Mouse (Mus musculus): ENCODE results near the gene Rabggta. TPM values are rescaled to one million over a fixed set of nuclear protein-coding genes. Genes with fewer than 3 reads are reported as not detected.
"Not testable (repeated sequence)": the region's sequence is repeated elsewhere in the genome, so short reads cannot be mapped to it uniquely, and the experiment has no call there.

Gene Rabggta
- polyA plus RNA-seq, 1 experiment = 64.1 TPM

GRCm38 (mm10) chr14:55762001-55762821 is 40.1 kb upstream of the Rabggta start:
- peak; percentile 46 to 57 for DNase-seq

GRCm38 (mm10) chr14:55761163-55761562 is 39.1 kb upstream of the Rabggta start, which contains the start of gene Ltb4r2:
TSS of gene Ltb4r2 (plus strand) at chr14:55761428.
- 91% methylated on average over 6 of the region's 6 CpGs for WGBS
- 0 out of 2 replicates have a peak, but pooled peaks cover 2% of the 10 kb centered on the region for H3K4me1 ChIP-seq (ENCODE audit: control insufficient read depth, insufficient read depth, low read length)
- no peak within 1 kb of the TSS for H3K27ac ChIP-seq (ENCODE audit: insufficient read depth, low read length)
- H3K27me3 ChIP-seq (ENCODE audit: control insufficient read depth, insufficient read depth, low read length) = no peaks in the 10 kb centered on the region
- TF ChIP-seq POLR2A (IDR thresholded peaks at IDR 0.05; ENCODE audit: borderline replicate concordance, insufficient read depth, low read length) (no peak), CTCF (IDR thresholded peaks at IDR 0.05; ENCODE audit: borderline replicate concordance, insufficient read depth, low read depth, low read length) (no peak)
- H3K4me3 ChIP-seq (replicated peaks; ENCODE audit: insufficient read depth, low read depth, low read length) = peak within 1 kb of the TSS; percentile 43
- no peak for DNase-seq

More at GRCm38 (mm10) chr14:55762001-55762821, 40.1 kb upstream of the Rabggta start:
- Histone ChIP-seq H3K27me3 (ENCODE audit: control insufficient read depth, insufficient read depth, low read length) (no peaks in the 10 kb centered on the region), H3K4me3 (replicated peaks; ENCODE audit: insufficient read depth, low read depth, low read length) (peak overlapping the region; percentile 43), H3K27ac (ENCODE audit: insufficient read depth, low read length) (no peak overlapping the region), H3K4me1 (ENCODE audit: control insufficient read depth, insufficient read depth, low read length) (peaks cover 5% of the 10 kb centered on the region; the same call in 1 of the 2 replicates)
- WGBS = 2% methylated on average over 77 of the region's 77 CpGs
- TF ChIP-seq POLR2A (IDR thresholded peaks at IDR 0.05; ENCODE audit: borderline replicate concordance, insufficient read depth, low read length) (no peak), CTCF (IDR thresholded peaks at IDR 0.05; ENCODE audit: borderline replicate concordance, insufficient read depth, low read depth, low read length) (peak; percentile 22; the same call in 1 of the 2 replicates)

- WGBS = 2% methylated on average over 6 of the region's 6 CpGs
- H3K4me3 ChIP-seq (replicated peaks; ENCODE audit: insufficient read depth, low read depth, low read length); H3K4me1 ChIP-seq (ENCODE audit: control insufficient read depth, insufficient read depth, low read length); H3K27ac ChIP-seq (ENCODE audit: insufficient read depth, low read length); H3K27me3 ChIP-seq (ENCODE audit: control insufficient read depth, insufficient read depth, low read length): not testable (repeated sequence)
- peak; percentile 53 for TF ChIP-seq CTCF (IDR thresholded peaks at IDR 0.05; ENCODE audit: borderline replicate concordance, insufficient read depth, low read depth, low read length)
- DNase-seq = peak; percentile 77 to 88
Measured at GRCm38 (mm10) chr14:55760156-55760555, 38.1 kb upstream of the Rabggta start.

- 17% methylated on average over 8 of the region's 8 CpGs for WGBS
- no peak within 1 kb of the TSS for H3K27ac ChIP-seq (ENCODE audit: insufficient read depth, low read length)
- 0 out of 2 replicates have a peak, but pooled peaks cover 2% of the 10 kb centered on the region for H3K4me1 ChIP-seq (ENCODE audit: control insufficient read depth, insufficient read depth, low read length)
- no peak within 1 kb of the TSS for H3K4me3 ChIP-seq (replicated peaks; ENCODE audit: insufficient read depth, low read depth, low read length)
- DNase-seq = peak; percentile 36 to 39
- TF ChIP-seq CTCF (IDR thresholded peaks at IDR 0.05; ENCODE audit: borderline replicate concordance, insufficient read depth, low read depth, low read length) = peak; percentile 53; the same call in 1 of the 2 replicates
- no peak for TF ChIP-seq POLR2A (IDR thresholded peaks at IDR 0.05; ENCODE audit: borderline replicate concordance, insufficient read depth, low read length)
- no peaks in the 10 kb centered on the region for H3K27me3 ChIP-seq (ENCODE audit: control insufficient read depth, insufficient read depth, low read length)
Measured at GRCm38 (mm10) chr14:55758363-55758784, 36.3 kb upstream of the Rabggta start, which contains the start of gene Cideb. TSS of gene Cideb (minus strand) at chr14:55758458.

DNA sequence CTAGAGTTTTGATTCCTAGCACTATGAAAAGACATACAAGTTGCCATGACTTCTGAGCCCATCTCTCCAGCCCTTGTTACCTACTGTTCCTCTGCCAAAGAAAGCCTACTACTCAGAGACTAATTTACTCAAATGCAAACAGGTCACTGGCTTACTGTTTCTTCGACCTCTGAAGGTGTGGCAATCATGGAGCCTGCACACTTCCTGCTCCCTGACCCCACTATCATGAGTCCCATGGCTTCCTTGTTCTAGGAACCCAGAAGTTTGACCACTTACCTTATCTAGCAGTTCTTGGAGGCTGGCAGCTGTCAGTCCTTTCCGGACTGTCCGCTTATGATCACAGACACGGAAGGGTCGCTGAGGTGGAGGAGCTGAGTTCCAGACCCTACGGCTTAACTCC is 35.5 kb upstream of the Rabggta start:
- WGBS = 86% methylated on average over 6 of the region's 6 CpGs
- H3K4me1 ChIP-seq (ENCODE audit: control insufficient read depth, insufficient read depth, low read length) = 0 out of 2 replicates have a peak, but pooled peaks cover 2% of the 10 kb centered on the region
- DNase-seq = no peak
- H3K4me3 ChIP-seq (replicated peaks; ENCODE audit: insufficient read depth, low read depth, low read length) = no peak overlapping the region
- no peaks in the 10 kb centered on the region for H3K27me3 ChIP-seq (ENCODE audit: control insufficient read depth, insufficient read depth, low read length)
- no peak overlapping the region for H3K27ac ChIP-seq (ENCODE audit: insufficient read depth, low read length)
- TF ChIP-seq CTCF (IDR thresholded peaks at IDR 0.05; ENCODE audit: borderline replicate concordance, insufficient read depth, low read depth, low read length) (no peak), POLR2A (IDR thresholded peaks at IDR 0.05; ENCODE audit: borderline replicate concordance, insufficient read depth, low read length) (no peak)

DNA sequence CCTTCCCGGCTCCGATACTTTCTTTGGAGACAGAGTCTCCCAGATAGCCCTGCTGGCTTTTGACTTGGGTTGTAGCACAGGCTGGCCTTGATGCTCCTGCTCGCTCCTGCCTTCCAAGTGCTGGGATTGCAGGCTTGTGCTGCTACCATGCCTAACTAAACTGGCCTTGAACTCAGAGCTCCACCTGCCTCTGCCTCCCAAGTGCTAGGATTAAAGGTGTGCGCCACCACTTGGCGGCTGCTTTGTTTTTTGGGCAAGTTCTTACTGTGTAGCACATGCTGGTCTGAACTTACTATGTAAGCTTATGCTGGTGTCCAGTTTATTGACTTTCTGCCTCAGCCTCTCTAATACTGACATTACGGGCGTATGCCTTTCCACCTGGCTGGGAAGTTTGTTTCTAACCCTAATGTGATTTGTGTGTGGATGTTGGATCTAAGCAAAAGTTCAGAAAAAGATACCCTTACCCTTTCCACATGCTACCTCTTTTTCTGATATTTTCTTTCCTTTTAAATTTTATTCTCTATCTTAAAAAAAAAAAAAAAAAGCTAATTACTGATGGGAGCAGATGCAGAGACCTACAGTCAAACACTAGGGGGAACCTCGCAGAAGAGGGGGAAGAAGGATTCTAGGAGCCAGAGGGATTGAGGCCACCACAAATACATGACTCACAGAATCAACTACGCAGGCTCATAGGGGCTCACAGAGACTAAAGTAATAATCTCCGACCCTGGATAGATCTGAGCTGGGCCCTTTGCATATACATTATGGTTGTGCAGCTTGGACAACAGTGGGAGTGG is 25.2 kb upstream of the Rabggta start:
- Histone ChIP-seq H3K27me3 (ENCODE audit: control insufficient read depth, insufficient read depth, low read length) (no peaks in the 10 kb centered on the region), H3K4me1 (ENCODE audit: control insufficient read depth, insufficient read depth, low read length) (0 out of 2 replicates have a peak, but pooled peaks cover 4% of the 10 kb centered on the region), H3K4me3 (replicated peaks; ENCODE audit: insufficient read depth, low read depth, low read length) (no peak overlapping the region), H3K27ac (ENCODE audit: insufficient read depth, low read length) (no peak overlapping the region)
- WGBS = 89% methylated on average over 10 of the region's 10 CpGs
- DNase-seq = no peak
- TF ChIP-seq POLR2A (IDR thresholded peaks at IDR 0.05; ENCODE audit: borderline replicate concordance, insufficient read depth, low read length) (no peak), CTCF (IDR thresholded peaks at IDR 0.05; ENCODE audit: borderline replicate concordance, insufficient read depth, low read depth, low read length) (no peak)

DNA sequence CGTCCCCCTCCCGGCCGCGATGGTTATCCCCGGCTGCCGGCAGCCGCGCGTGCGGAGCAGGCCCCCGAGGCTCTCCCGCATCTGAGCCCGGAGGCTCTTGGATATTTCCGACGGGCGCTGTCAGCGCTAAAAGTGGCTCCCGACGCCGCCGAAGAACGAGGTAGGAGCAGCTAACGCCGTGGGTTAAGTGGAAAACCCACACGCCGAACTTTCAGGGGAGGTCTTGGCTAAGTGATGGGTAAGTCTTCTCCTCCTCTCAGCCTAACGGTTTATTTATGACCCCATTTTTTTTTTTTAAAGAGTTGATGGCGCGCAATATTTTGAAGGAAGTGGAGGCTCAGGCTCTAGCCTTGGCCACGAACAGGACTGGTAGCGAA is 23.8 kb upstream of the Rabggta start:
- TF ChIP-seq CTCF (IDR thresholded peaks at IDR 0.05; ENCODE audit: borderline replicate concordance, insufficient read depth, low read depth, low read length) = no peak
- TF ChIP-seq POLR2A (IDR thresholded peaks at IDR 0.05; ENCODE audit: borderline replicate concordance, insufficient read depth, low read length) = no peak
- H3K4me3 ChIP-seq (replicated peaks; ENCODE audit: insufficient read depth, low read depth, low read length) = peak overlapping the region; percentile 83
- H3K4me1 ChIP-seq (ENCODE audit: control insufficient read depth, insufficient read depth, low read length) = 0 out of 2 replicates have a peak, but pooled peaks cover 4% of the 10 kb centered on the region
- H3K27me3 ChIP-seq (ENCODE audit: control insufficient read depth, insufficient read depth, low read length) = no peaks in the 10 kb centered on the region
- DNase-seq = no peak
- WGBS = under 1% methylated on average over 31 of the region's 31 CpGs
- H3K27ac ChIP-seq (ENCODE audit: insufficient read depth, low read length) = no peak overlapping the region
